Mouse (Mus musculus) limb, embryonic 14.5 days (tissue): Measurements from ENCODE around the gene Gtf2a2. TPM values are rescaled to one million over a fixed set of nuclear protein-coding genes. Genes with fewer than 3 reads are reported as not detected.

Source experiments
- ATAC-seq: fragments of 200-750 bp; cut with Nextera tagmentation; 2 replicates; pipeline ENCODE4 v1.8.0; 2017; ENCODE audit warnings: low read depth, moderate number of reproducible peaks, moderate TSS enrichment; ENCODE audit not compliant: low FRiP score
- DNase-seq: peaks from one replicate; pipeline ENCODE4 v3.0.0-alpha.2; 2015; ENCODE audit warnings: low spot score
- H3K27ac ChIP-seq: fragments of 300-500 bp; sonication (generic); replicated peaks from 2 replicates; pipeline ENCODE4 v1.5.1; 2014; ENCODE audit warnings: low read depth, mild to moderate bottlenecking, low read length, moderate library complexity, mixed read lengths
- H3K27me3 ChIP-seq: fragments of 300-500 bp; sonication (generic); 2 replicates; pipeline ENCODE4 v1.6.1; 2014; ENCODE audit warnings: low read length, mixed read lengths; ENCODE audit not compliant: control insufficient read depth, insufficient read depth
- H3K36me3 ChIP-seq: fragments of 300-500 bp; sonication (generic); 2 replicates; pipeline ENCODE4 v1.6.1; 2014; ENCODE audit warnings: mild to moderate bottlenecking, low read length, moderate library complexity, mixed read lengths; ENCODE audit not compliant: control insufficient read depth, insufficient read depth
- H3K4me1 ChIP-seq: fragments of 300-500 bp; sonication (generic); 2 replicates; pipeline ENCODE4 v1.6.1; 2014; ENCODE audit warnings: antibody characterized with exemption, low read length, mixed read lengths; ENCODE audit not compliant: control insufficient read depth, insufficient read depth
- H3K4me2 ChIP-seq: fragments of 300-500 bp; sonication (generic); replicated peaks from 2 replicates; pipeline ENCODE4 v1.6.1; 2014; ENCODE audit warnings: low read depth, mild to moderate bottlenecking, low read length, moderate library complexity; ENCODE audit not compliant: severe bottlenecking
- H3K4me3 ChIP-seq: fragments of 300-500 bp; sonication (generic); replicated peaks from 2 replicates; pipeline ENCODE4 v1.5.1; 2014; ENCODE audit warnings: low read length
- H3K9ac ChIP-seq: fragments of 300-500 bp; sonication (generic); 2 replicates; pipeline ENCODE4 v1.6.1; 2014; ENCODE audit warnings: mild to moderate bottlenecking, low read depth, low read length, moderate library complexity; ENCODE audit not compliant: severe bottlenecking
- H3K9me3 ChIP-seq: fragments of 300-500 bp; sonication (generic); 2 replicates; pipeline ENCODE4 v1.6.1; 2016; ENCODE audit warnings: low read length; ENCODE audit not compliant: control insufficient read depth
- POLR2A ChIP-seq: fragments of 200-500 bp; IDR thresholded peaks from 2 replicates; pipeline ENCODE4 v1.8.0; 2012; ENCODE audit warnings: inconsistent platforms, mild to moderate bottlenecking, moderate library complexity, borderline replicate concordance; ENCODE audit not compliant: insufficient read depth, insufficient read length; ENCODE audit errors: extremely low read depth
- WGBS: fragments of 180-500 bp; shearing (Covaris S2); extraction: QIAGEN DNeasy Blood & Tissue Kit; methylation state at CpG from one replicate; pipeline ENCODE4 v1.1.7; 2014; 5-methylcytosine and 5-hydroxymethylcytosine counted together
- polyA plus RNA-seq, 2 experiments: library from polyadenylated mRNA; depleted of rRNA in 1 of 2; stranded (reverse) in 1 of 2; unstranded in 1 of 2; fragments of >200 nt; fragmentation: Nextera tagmentation in 1 of 2; extraction: Ambion mirVana in 1 of 2; gene quantifications; 2 replicates each; pipeline versions ENCODE4 v1.2.1 to v1.2.3; 2012 to 2014

Gene Gtf2a2
- polyA plus RNA-seq, 2 experiments = 108 to 204 TPM

DNA sequence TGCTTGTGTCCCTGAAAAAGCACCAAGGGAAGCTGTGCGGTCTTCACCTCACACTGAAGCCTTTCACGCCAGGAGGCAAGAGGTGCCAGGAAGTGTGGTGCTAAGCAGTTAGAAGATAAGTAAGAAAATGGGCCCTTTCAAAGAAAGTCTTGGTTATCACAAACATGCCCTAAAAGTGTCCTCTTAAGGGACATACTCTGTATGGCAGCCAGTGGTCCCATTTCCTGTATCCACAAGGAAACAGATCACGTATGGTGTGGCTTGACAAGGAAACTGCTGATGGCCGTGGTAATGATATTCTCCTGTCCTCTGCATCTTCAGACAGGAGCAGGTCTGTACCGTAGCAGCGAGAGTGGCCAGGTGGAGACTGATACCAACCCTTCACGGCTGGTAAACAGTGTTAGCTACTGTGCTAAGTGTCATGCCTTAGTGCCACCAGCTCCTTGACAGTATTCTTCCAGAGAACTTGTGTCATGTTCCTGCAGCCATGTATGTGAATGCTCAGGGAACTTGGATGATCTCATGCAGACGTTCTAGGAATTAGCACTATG, 2.5 kb upstream of the Gtf2a2 start:
- 80% methylated on average over 8 of the region's 8 CpGs for WGBS
- peaks cover 12% of the 10 kb centered on the region; the same call in 1 of the 2 replicates for H3K4me1 ChIP-seq
- ATAC-seq = no peak

DNA sequence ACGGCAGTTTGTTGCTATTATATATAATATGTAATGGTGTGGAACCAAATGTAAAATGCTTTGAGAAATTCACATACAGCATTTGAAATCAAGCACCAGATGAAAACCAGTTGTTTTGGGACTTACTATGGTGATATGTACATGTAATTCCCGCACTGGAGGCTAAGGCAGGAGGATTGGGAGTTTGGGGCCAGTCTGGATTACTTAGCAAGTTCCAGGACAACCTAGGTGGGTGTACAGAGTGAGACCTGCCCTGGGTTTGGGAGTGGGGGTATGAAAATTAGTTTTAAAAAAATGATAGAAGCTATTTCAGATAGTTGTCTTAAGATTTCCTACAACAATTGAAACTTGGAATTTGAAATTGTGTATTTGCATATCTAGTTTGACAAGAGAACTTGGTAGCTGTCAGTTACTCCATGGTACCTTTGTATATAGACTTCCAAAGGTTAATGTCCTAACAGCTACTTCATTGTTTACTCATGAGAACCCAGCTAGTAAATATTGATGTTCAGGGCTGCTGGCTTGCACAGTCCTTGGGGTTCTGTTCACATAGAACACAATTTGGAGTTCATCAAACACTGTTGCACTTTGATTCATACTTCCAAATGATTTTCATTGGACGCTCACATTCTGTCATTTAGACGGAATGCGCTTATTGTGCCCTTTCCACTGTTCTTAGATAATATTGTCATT, 1.4 kb upstream of the Gtf2a2 start:
- no peak for TF ChIP-seq POLR2A
- Histone ChIP-seq H3K9me3 (no peaks in the 10 kb centered on the region), H3K27me3 (no peaks in the 10 kb centered on the region), H3K4me2 (no peak overlapping the region), H3K9ac (no peak overlapping the region), H3K36me3 (peaks cover 36% of the 10 kb centered on the region), H3K4me1 (peaks cover 12% of the 10 kb centered on the region; the same call in 1 of the 2 replicates), H3K4me3 (no peak overlapping the region), H3K27ac (no peak overlapping the region)
- ATAC-seq = no peak
- WGBS = 95% methylated on average over 5 of the region's 5 CpGs
- no peak for DNase-seq

More for the DNA sequence above, 2.5 kb upstream of the Gtf2a2 start:
- no peak overlapping the region for H3K27ac ChIP-seq
- H3K4me2 ChIP-seq = no peak overlapping the region
- no peak for TF ChIP-seq POLR2A
- H3K4me3 ChIP-seq = no peak overlapping the region
- no peak overlapping the region for H3K9ac ChIP-seq
- H3K36me3 ChIP-seq = peaks cover 45% of the 10 kb centered on the region
- H3K9me3 ChIP-seq = no peaks in the 10 kb centered on the region
- no peak for DNase-seq
- H3K27me3 ChIP-seq = no peaks in the 10 kb centered on the region

DNA sequence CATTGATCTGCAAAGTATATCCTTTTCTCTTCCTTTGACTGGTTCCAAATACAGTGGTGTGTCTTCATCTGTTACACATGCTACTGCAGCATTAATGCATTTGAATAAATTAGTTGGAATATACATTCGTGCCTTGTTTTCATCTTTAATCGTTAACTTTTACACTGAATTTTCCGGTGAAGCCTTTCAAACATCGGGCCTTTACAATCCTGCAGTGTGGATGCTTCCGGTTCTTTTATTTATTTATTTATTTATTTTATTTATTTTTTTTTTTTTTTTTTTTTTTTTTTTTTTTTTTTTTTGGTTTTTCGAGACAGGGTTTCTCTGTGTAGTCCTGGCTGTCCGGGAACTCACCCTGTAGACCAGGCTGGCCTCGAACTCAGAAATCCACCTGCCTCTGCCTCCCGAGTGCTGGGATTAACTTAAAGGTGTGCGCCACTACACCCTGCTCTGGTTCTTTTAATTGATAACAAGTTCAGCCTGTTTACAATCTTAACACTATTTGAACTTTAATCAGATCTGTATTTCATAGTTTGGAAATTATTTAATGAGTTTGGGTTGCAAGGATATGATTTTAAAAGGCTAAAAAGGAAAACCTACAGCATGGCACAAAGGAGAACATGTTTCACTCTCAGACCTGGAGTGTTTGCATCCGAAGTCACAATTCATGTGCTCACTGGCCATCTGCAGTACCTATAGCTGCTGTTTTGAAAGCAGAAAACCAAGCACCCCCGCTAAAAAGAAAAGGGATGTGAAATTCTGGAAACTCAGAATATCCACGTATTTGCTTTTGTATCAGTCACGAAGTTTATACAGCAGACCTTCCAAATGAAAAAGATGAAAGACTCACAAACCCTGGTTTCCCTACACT, 578 bp upstream of the Gtf2a2 start:
- H3K9ac ChIP-seq = peak overlapping the region; percentile 93
- H3K4me3 ChIP-seq = peak overlapping the region; percentile 83
- peak overlapping the region; percentile 64 for H3K4me2 ChIP-seq
- DNase-seq (no peak), ATAC-seq (0 out of 2 replicates have a peak, but pooled peaks have one; percentile 16)
- H3K4me1 ChIP-seq = peaks cover 12% of the 10 kb centered on the region; the same call in 1 of the 2 replicates
- no peaks in the 10 kb centered on the region for H3K27me3 ChIP-seq
- peaks cover 36% of the 10 kb centered on the region for H3K36me3 ChIP-seq
- no peak for TF ChIP-seq POLR2A
- no peaks in the 10 kb centered on the region for H3K9me3 ChIP-seq
- peak overlapping the region; percentile 92 for H3K27ac ChIP-seq
- 57% methylated on average over 14 of the region's 14 CpGs for WGBS

DNA sequence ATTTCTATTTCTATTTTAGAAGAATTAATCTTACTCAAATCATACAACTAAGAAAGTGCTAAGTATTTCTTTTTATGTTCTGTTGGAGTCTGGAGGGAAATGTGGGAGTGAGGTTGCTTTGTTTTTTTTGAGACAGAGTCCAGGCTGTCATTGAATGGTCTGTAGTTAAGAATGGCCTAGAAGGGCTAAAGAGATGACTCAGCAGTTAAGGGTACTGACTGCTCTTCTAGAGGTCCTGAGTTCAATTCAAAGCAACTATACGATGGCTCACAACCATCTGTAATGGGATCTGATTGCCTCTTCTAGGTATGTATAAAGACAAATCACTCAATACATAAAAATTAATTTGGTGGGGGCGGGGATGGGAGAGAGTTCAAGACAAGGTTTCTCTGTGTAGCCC, 3.3 kb downstream of the Gtf2a2 start:
- WGBS = 99% methylated on average over 2 of the region's 2 CpGs
- Histone ChIP-seq H3K27me3 (no peaks in the 10 kb centered on the region), H3K4me1 (peaks cover 12% of the 10 kb centered on the region; the same call in 1 of the 2 replicates), H3K9me3 (no peaks in the 10 kb centered on the region), H3K9ac (no peak overlapping the region), H3K27ac (no peak overlapping the region), H3K4me2 (no peak overlapping the region), H3K36me3 (peaks cover 16% of the 10 kb centered on the region), H3K4me3 (no peak overlapping the region)
- ATAC-seq (no peak), DNase-seq (no peak)
- TF ChIP-seq POLR2A = no peak

DNA sequence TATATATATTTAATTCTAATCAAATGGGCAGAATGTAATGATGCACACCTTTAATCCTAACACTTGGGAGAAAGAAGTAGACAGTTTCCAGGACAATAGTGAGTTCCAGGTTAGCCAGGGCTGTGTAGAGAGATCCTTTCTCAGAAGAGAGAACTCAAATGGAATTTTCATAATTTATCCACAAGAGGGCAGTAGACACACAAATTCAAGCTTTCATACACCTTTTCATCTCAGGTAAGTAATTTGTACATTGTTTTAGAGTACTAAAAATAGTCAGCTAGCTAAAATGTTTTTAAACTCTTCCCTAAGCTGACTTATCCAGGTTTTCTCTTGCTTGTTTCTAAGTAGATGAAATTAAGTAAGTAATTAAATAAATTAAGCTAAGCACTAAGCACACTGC, 6.5 kb downstream of the Gtf2a2 start:
- no peaks in the 10 kb centered on the region for H3K9me3 ChIP-seq
- H3K9ac ChIP-seq = no peak overlapping the region
- ATAC-seq (no peak), DNase-seq (peak; percentile 10)
- H3K4me2 ChIP-seq = no peak overlapping the region
- no peak for TF ChIP-seq POLR2A
- no peaks in the 10 kb centered on the region for H3K27me3 ChIP-seq
- no peak overlapping the region for H3K27ac ChIP-seq
- H3K4me3 ChIP-seq = no peak overlapping the region
- H3K4me1 ChIP-seq = peaks cover under 1% of the 10 kb centered on the region; the same call in 1 of the 2 replicates
- H3K36me3 ChIP-seq = peaks cover 29% of the 10 kb centered on the region
